Mouse (Mus musculus) embryonic fibroblast, embryonic 13.5 days (primary cell): ENCODE results near the gene Pi4kb.

Experiments used
- CTCF ChIP-seq: IDR thresholded peaks from 2 replicates; pipeline ENCODE4 v1.5.1; 2011; ENCODE audit warnings: mild to moderate bottlenecking, control low read depth, low read length, moderate library complexity, borderline replicate concordance; ENCODE audit not compliant: insufficient read depth
- POLR2A ChIP-seq: IDR thresholded peaks from 2 replicates; pipeline ENCODE4 v1.6.1; 2011; ENCODE audit warnings: low read depth, mild to moderate bottlenecking, control low read depth, low read length, moderate library complexity

DNA sequence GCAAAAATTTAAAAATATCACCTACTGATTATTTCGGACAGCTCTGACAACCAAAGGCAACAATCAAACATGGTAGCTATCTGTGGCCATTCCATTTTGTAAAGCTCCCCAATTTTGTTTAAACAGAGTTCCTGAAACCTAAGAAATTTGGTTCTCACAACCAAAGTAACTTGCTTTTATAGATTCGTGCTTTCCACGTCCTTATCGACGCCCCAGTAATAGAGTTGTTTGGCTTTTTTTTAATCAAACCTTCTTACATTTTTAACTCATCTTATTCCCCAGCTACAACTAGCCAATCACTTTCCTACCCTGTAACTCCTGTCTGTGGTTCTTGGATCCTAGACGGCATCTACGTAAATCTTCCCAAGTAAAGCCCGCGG is 21.2 kb upstream of the Pi4kb start:
- TF ChIP-seq CTCF (no peak), POLR2A (no peak)
